Mouse (Mus musculus) testis, adult 2 months (tissue): ENCODE results near the gene Aldoart2. TPM values are rescaled to one million over a fixed set of nuclear protein-coding genes. Genes with fewer than 3 reads are reported as not detected.

ENCODE experiments used
- H3K27ac ChIP-seq: fragments of 200-500 bp; 2 replicates; pipeline ENCODE4 v1.5.1; 2012; ENCODE audit warnings: low read depth, low read length; ENCODE audit not compliant: control insufficient read depth, insufficient read depth
- H3K27me3 ChIP-seq: fragments of 200-500 bp; 2 replicates; pipeline ENCODE4 v1.6.1; 2012; ENCODE audit warnings: mild to moderate bottlenecking, low read length, moderate library complexity; ENCODE audit not compliant: control insufficient read depth, insufficient read depth
- H3K36me3 ChIP-seq: fragments of 200-500 bp; 2 replicates; pipeline ENCODE4 v1.6.1; 2012; ENCODE audit warnings: mild to moderate bottlenecking, low read length; ENCODE audit not compliant: control insufficient read depth, insufficient read depth
- H3K4me1 ChIP-seq: fragments of 200-500 bp; 2 replicates; pipeline ENCODE4 v1.6.1; 2012; ENCODE audit warnings: low read length; ENCODE audit not compliant: control insufficient read depth, insufficient read depth
- H3K4me3 ChIP-seq: fragments of 200-500 bp; 2 replicates; pipeline ENCODE4 v1.5.1; 2012; ENCODE audit warnings: low read depth, mild to moderate bottlenecking, low read length, moderate library complexity, mixed read lengths; ENCODE audit not compliant: control insufficient read depth
- CTCF ChIP-seq: fragments of 200-500 bp; IDR thresholded peaks from 2 replicates; pipeline ENCODE4 v1.5.1; 2012; ENCODE audit warnings: low read depth, mild to moderate bottlenecking, inconsistent platforms, low read length, moderate library complexity; ENCODE audit not compliant: control insufficient read depth, insufficient read depth, insufficient replicate concordance
- POLR2A ChIP-seq: fragments of 200-500 bp; IDR thresholded peaks from 2 replicates; pipeline ENCODE4 v1.6.1; 2012; ENCODE audit warnings: low read depth, mild to moderate bottlenecking, inconsistent platforms, low read length, moderate library complexity; ENCODE audit not compliant: control insufficient read depth
- polyA plus RNA-seq: library from polyadenylated mRNA; depleted of rRNA; stranded (reverse); fragments of >200 nt; gene quantifications from 2 replicates; pipeline ENCODE4 v1.2.3, GENCODE M21; 2012; rRNA removed

Gene Aldoart2
- polyA plus RNA-seq: 375 and 376 TPM in 2 replicates

DNA sequence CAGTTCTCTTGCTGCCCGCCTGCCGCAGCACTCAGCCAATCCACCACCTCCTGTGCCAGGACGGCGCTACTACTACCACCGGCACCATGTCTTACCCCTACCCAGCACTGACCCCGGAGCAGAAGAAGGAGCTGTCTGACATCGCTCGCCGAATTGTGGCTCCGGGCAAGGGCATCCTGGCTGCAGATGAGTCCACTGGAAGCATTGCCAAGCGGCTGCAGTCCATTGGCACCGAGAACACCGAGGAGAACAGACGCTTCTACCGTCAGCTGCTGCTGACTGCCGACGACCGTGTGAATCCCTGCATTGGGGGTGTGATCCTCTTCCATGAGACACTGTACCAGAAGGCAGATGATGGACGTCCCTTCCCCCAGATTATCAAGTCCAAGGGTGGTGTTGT is at the start of gene Aldoart2:
Gene Aldoart2, plus strand, starts transcription at position 34 of the 400 bp plus-strand sequence.
- Histone ChIP-seq H3K36me3 (no peaks in the 10 kb centered on the region), H3K4me3 (peak within 1 kb of the TSS; percentile 89), H3K4me1 (peaks cover 16% of the 10 kb centered on the region), H3K27me3 (no peaks in the 10 kb centered on the region), H3K27ac (no peak within 1 kb of the TSS)
- peak; percentile 83; the same call in 1 of the 2 replicates for TF ChIP-seq POLR2A
- TF ChIP-seq CTCF: no peak

DNA sequence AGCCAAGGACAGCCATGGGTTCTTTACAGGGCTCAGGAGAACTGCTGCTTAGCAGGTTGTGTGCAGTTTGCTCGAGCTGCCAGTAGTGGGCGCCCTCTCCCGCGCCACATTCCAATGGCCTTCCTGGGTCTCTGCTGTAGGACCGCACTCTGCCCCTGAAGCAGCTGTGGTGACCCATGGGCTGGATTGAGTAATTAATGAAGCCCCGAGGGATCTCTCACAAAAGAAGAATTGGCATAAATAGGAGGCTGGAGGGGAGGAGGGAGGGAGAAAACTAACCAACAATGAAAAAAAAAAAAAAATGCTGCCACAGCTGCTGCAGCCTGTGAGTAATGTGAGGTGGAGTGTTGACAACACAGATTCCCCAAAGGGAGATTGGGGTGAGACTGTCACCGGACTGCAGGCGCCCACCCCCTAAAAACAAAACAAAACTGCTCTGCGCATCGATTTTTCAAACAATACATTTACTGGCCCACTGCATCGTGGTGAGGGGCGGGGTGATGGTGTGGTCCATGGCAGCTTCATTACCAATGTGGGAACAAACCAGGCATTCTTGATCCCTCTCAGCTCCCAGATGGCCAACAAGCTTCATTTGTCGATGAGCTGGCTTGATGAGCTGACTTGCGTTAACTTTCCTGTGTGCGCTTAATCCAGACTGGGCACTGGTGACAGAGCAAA is 46.8 kb upstream of the Aldoart2 start:
- Histone ChIP-seq H3K27me3 (no peaks in the 10 kb centered on the region), H3K36me3 (no peaks in the 10 kb centered on the region), H3K27ac (no peak overlapping the region), H3K4me1 (peaks cover 6% of the 10 kb centered on the region), H3K4me3 (no peak overlapping the region)
- TF ChIP-seq CTCF: peak; percentile 99
- TF ChIP-seq POLR2A: no peak

DNA sequence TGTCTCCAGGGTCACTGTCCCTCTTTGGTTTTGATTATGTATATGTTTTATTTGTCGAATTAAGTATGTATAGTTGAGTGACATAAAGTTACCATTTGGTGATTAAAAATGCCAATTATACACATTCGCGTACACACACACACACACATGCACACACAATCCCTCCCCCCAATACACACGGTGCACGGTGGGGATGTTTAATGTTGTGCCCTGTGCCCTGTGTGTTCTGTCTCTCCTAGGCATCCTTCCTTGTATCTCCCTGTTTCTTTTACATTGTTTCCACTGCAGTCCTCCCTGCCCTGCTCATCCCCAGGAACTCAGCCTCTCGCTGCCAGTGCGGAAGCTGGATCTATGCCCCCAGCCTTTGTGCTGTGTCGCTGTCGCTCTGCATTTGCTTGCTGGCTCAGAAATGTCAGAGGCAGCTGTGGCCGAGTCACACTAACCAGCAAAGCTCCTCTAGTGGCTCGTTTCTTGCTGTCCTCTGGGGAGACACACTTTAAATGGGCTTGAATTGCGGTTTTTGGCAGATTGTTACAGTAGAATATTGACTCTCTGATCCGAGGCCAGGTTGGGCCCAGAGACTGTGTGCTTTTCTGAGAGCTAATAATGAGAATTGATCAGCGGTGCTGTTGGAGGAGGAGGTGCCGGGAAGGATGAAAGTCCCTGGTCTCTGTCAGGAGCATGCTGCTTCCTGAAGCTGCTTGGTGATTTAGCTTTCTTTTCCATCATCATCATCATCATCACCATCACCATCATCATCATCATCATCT is 37.9 kb upstream of the Aldoart2 start:
- Histone ChIP-seq H3K36me3 (no peaks in the 10 kb centered on the region), H3K4me1 (no peaks in the 10 kb centered on the region), H3K27ac (no peak overlapping the region), H3K4me3 (no peak overlapping the region), H3K27me3 (no peaks in the 10 kb centered on the region)
- TF ChIP-seq CTCF (no peak), POLR2A (no peak)

DNA sequence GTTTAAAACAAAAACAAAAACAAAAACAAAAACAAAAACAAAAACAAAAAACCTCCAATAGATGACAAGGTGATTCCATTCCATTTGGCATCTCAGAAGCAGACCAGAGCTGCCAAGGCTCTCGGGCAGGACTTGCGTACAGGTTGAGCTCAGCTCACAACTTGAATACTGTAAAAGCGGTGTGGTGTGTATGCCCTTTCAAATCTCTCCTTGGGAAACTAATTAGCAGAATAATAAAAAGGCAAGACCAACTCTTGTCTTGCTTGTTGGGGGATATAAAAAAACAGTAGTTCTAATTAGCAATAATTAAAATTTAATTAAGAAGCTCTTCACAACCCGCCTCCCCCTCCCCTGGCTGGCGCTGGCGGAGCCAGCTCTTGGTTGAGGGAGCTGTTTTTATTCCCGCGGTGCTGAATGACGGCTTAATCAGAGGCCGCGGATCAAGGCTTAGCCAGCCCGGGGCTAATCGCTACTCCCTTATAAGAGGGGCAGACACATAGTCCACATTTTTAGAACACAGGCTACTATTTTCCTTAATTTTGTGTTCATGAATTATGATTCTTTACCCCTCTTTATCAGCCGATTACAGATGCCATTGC is 28.4 kb upstream of the Aldoart2 start:
- Histone ChIP-seq H3K36me3 (no peaks in the 10 kb centered on the region), H3K4me1 (no peaks in the 10 kb centered on the region; the same call in 1 of the 2 replicates), H3K27me3 (no peaks in the 10 kb centered on the region), H3K27ac (no peak overlapping the region), H3K4me3 (no peak overlapping the region)
- TF ChIP-seq POLR2A (no peak), CTCF (no peak)

DNA sequence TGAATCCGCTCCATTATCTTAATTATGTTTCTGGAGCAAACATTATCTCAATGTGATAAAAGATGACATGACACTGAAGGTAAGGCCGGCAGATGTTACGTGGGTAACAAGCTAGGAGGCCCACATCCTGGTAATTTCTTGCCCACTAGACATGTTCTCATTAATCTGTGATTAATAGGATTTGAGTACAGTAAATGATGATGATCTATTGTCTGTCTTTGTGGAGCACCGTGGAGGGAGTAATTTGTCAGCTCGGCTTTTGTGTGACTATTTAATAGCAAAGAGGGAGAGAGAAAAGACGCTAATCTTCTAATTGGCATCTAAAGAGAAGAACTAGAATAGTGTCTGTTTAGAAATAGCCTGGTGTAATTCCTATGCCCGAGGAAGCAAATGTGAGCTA is 27.3 kb upstream of the Aldoart2 start:
- Histone ChIP-seq H3K4me1 (no peaks in the 10 kb centered on the region; the same call in 1 of the 2 replicates), H3K27ac (no peak overlapping the region), H3K36me3 (no peaks in the 10 kb centered on the region), H3K27me3 (no peaks in the 10 kb centered on the region), H3K4me3 (no peak overlapping the region)
- TF ChIP-seq POLR2A (no peak), CTCF (no peak)

DNA sequence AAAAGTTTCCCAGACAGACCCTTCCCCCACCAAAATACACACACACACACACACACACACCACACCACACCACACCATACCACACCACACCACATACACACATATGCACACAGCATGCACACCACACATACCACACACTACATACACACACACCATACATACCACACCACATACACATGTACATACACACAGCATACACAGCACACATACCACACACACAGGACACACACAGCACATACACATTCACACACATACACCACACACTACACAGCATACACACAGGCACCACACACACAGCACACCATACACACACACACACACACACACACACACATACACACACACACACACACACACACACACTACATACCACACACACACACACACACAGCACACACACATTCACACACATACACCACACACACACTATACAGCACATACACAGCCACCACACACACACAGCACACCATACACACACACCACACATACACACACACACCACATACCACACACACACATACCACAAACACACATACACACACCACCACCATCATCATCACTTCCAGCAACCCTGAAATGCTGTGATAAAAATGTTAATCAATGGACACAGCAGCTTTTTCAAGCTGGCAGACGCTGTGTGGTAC is 26.6 kb upstream of the Aldoart2 start:
- no peaks in the 10 kb centered on the region for H3K27me3 ChIP-seq
- no peaks in the 10 kb centered on the region for H3K36me3 ChIP-seq
- TF ChIP-seq CTCF (no peak), POLR2A (no peak)
- no peak overlapping the region for H3K4me3 ChIP-seq
- H3K4me1 ChIP-seq: no peaks in the 10 kb centered on the region; the same call in 1 of the 2 replicates
- no peak overlapping the region for H3K27ac ChIP-seq
